Mouse (Mus musculus) NIH3T3 (cell line): ENCODE measurements around the gene Sumo2.
"Not testable (repeated sequence)": the region's sequence is repeated elsewhere in the genome, so short reads cannot be mapped to it uniquely, and the experiment has no call there.

ENCODE experiments used
- DNase-seq: peaks from one replicate; pipeline ENCODE4 v3.0.0-alpha.2; 2012; ENCODE audit warnings: low read depth

The Sumo2 gene

DNA sequence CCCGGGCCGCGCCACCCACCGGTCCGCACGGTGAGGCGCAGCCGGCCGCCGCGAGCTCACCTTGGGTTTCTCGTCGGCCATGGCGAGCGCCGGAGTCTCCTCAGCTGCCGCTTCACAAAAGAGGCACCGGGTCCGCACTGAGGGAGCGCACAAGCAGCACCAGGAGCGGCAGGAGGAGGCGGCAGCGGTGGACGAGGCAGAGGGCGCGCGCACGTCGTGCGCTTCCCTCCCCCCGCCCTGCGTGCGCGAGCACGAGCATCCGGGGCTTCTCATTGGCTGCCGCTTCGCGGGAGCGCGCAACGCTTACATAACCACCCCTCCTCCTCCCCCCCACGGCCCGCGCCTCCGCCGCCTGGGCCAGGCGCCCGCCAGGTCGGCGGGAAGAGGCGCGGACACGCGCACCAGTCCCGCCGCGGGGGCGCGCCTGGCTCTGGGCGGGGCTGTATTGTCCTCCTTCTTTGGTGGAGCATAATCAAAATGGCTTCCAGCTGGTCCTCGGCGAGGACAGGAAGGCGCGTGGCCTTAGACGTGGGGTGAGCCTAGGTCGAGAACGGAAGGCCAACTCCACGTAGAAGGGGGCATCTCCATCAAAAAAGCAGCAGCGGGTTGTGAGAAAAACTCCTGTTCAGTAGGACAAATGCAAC, at the start of gene Sumo2:
Gene Sumo2, minus strand, starts transcription at position 239 of the 644 bp plus-strand sequence.
- DNase-seq: peak; percentile 99

DNA sequence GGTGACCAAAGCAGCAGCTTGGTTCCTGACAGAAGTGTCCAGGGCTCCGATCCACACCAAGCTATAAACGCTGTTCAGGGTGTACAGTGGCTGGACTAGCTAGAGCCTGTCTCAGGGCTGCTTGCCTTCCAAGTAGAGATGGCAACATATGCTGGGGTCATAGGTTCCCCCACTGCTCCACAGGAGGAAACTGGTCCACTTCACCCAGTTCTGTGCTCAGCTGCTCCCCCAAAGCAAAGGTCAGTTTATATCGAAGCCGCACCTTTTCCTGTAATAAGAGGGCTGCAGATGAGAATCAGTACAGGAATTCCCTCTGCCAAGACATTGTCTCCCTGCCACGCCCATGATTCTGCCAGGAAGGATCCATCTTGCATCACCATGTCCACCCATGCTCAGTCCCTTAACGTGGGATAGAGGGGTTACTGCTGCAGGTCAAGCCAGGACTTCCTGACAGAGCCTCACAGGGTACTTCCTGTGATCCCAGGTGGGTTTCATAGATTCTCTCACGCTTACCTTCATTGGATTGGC, 49.6 kb upstream of the Sumo2 start:
- DNase-seq: no peak

DNA sequence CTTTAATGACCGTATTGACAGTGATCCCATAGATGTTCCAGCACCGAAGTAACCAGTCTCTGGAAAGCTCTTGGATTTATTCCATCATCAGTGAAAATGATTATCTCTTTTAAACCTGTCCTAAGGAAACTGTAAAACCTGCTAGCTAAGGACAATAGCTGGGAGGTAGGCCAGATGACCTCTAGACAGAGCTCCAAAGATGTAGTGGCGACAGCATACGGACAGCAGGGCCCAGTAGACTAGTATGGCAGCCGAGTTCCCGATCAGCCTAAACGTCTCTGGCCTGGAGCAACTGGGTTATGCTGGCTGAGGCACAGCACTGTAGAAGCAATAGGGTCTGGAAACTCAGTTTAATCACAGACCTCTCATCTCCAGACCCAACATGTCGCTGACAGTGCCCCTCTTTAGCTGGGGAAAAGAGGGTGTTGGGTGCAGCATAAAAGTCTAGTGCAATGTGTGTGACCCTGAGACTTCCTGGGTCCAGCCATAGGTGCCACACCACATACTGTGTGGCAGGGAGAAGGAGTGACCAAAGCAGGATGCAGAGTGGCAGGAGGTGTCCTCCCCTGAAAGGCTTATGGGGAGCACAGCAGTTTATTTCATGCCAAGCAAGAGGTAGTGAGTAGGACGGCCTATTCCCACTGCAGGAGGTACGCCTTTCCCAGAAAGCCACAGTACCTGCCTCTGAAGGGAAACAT, 48.4 kb upstream of the Sumo2 start:
- no peak for DNase-seq

DNA sequence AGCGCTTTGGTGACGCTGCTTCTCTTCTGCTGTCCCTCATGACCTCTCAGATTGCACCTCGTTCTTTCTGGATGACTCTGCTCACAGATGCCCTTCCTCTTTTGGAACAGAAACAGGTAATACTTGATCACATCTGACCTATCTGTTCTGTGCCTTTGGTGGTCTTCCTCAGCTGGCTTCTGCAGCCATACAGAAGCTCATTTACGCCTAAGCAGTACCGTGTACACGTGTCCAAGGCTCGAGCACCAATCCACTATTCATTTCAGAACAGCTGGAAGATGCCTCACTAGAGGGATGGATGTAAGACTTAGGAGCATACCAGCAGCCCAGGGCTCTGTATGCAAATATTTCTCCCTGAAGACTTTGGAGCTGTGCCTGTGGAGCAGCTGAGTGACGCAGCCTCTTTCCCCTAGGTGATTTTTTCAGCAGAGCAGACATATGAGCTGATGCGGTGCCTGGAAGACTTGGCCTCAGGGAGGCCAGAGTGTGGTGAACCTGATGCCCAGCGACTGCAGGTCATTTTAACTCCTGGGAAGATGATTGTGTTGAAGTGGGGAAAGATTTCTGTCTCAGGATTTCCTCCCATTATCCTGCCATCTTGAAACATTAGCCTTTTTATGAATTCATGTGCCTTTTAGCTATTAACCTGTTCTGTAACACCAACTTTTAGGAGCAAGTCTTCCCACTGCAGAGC, 47.0 kb upstream of the Sumo2 start:
- DNase-seq: no peak

DNA sequence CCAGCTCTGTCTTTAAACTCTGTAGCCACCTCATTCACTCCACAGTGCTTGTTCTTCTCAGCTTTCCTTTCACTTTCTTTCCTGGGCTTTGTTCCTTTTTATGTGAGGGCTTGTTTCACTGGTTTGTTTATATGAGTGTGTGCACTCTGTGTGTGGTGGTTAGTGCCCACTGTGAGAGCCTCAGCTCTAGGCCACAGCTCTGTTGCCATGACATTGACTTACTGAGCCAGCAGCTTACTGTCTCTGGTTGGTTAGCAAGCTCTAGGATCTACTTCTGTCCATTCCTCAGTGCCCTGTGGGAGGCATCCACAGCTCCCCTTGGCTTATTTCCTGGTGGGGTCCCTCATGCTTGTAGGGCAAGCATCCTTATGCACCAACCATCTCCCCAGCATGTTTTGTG, 43.0 kb upstream of the Sumo2 start:
- no peak for DNase-seq

DNA sequence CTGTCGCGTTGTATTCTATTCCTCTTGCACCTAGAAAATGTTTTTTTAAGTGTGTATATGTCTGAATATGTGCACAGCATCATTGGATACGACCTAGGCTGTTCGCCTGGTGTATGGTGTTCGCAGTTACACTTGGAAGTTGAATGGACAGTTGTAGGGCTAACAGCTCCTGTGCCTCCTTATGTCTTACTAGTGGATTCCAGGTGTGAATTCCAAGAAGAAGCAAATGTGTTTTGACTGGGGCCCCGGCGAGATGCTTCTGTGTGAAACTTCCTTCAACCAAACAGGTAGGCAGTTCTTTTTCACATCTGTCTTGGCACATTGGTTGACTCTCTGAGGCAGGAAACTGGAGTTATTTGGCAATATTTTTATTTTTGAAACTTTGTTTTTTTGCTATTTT, 28.9 kb upstream of the Sumo2 start:
- DNase-seq: no peak

DNA sequence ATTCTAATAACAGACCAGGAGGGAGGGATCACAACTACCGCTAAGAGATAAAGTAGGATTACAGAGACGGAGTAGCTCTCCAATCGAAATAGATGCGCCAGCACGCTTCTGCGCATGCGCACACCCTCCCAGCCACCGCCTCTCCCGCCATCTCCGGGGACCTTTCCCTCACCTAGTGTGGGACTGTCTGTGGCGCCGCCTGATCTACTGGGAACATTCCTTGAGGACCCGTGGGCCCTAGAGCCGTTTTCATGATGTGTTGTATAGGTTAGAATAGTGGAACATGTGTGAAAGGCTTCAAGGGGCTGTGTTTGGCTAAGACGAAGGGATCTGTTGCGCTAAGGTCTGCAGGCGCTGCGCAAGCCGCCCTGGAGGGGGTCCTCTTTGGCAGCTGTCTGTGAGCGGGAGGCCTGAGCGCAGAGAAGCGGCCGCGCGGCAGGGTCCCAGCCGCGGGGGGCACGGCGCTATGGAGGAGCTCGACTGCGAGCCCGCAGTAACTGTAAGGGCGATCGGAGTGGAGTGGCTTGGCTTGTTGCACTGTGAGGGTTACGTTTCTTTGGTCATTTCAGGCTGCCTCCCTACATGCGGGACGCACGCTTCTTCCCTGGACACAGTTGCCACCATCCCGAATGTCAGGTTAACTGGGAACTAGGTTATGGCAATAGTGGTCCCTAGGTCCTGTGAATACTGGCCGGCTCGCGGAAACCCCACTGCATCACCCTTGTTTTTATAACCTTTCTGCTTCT, 28.2 kb upstream of the Sumo2 start, which contains the start of gene Nup85:
Gene Nup85, plus strand, starts transcription at position 371 of the 746 bp plus-strand sequence.
- DNase-seq: peak; percentile 98

DNA sequence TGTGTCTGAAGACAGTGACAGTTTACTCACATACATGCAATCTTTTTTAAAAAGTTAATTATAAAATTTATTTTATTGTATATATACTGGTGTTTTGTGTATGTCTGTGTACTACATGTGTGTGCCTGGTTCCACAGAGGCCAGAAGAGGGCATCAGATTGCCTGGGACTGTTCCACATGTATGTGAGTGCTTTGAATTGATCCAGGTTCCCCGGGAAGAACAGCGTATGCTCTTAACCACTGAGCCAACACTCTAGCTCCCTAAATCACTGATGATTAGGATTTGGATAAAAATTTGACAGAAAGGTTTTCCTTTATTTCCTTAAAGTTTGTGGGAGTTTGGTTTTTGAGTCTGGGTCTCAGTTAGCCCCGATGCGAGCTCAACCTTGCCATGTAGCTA, 27.3 kb upstream of the Sumo2 start:
- DNase-seq: peak; percentile 27

DNA sequence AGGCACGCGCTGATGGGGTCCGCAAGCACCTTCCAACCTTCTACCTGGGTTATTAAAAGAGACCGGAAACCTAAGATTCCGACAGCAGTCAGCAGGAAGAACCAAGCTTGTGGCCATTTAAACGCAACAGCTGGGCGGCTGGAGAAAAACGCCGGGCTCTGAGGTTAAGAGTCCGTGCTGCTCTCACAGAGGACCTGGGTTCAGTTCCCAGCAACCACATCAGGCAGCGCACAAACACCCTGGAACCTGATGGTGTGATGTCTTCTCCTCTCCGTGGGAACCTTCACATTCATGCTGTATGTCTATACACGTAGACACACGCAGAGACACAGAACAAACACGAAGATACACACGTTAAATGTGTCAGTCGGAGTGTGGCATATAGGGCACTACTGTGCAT, 19.6 kb upstream of the Sumo2 start:
- DNase-seq: no peak

DNA sequence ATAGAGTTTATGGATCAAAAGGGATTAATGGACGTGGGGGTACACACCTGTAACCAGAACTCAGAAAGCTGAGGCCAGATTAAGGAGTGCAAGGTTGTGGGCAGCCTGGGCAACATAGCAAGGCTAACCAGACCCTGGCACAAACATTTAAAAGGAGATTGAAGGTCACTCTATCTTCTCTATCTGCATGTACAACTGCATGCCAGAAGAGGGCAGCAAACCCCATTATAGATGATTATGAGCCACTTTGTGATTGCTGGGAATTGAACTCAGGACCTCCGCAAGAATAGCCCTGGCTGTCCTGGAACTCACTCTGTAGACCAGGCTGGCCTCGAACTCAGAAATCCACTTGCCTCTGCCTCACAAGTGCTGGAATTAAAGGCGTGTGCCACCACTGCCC, 16.7 kb upstream of the Sumo2 start:
- peak; percentile 44 for DNase-seq

DNA sequence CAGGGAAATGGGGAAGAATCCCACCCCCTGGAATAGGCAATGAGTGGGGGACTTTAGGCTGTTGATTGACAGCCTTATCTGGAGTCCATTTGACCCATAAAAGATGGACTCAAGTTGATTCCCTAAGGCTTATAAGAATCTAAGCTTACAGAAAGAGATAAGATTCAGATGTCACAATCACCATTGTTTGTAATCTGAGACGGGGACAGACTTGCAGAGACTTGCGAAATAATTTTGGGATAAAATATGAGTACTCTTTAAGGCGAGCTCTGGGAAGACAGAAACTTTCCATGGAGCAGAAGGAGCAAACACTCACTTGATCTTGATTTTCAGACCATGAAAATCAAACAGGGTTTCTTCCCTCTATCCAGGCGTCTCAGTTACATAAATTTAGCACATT, 7.5 kb upstream of the Sumo2 start:
- peak; percentile 40 for DNase-seq

DNA sequence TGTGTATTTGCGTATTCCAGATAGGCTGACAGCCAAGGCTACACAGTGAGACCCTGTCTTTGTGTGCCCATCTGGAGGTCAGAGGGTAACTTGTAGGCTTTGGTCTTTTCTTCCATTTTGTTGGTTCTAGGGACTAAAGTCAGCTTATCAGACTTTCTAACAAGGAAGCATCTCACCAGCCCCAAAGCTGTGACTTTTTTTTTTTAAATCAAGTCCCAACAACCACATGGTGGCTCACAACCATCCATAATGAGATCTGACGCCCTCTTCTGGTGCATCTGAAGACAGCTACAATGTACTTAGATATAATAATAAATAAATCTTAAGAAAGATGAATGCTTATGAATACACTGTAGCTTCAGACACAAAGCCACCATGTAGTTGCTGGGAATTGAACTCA, 2.0 kb upstream of the Sumo2 start:
- DNase-seq: no peak

DNA sequence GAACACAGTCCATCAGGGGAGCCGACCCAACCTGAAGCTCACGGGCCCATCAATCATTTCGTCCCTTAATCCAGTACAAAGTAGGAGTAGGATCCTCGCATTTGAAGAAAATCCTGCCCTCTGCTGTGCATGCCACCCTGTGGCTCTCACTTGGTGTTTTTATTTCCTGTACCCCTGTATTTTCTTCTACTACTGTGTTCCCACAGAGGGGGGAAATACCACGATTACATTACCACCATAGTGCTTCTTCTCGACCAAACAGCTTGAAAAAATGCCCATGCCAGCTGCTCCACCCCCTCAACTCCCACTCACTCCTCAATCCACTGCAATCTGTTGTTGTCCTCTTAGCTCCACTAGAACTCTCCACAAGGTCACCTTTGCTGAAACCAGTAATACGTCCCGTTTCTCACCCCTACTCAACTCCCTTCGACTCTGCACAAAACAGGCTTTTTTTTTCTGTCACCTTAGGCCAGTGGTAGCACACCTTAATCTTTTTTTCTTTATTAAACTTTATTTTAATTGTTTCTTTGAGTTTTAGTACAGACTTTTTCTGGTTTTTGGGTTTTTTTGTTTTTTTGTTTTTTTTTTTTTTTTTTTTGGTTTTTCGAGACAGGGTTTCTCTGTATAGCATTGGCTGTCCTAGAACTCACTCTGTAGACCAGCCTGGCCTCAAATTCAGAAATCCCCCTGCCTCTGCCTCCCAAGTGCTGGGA, 936 bp upstream of the Sumo2 start:
- DNase-seq: peak; percentile 57

DNA sequence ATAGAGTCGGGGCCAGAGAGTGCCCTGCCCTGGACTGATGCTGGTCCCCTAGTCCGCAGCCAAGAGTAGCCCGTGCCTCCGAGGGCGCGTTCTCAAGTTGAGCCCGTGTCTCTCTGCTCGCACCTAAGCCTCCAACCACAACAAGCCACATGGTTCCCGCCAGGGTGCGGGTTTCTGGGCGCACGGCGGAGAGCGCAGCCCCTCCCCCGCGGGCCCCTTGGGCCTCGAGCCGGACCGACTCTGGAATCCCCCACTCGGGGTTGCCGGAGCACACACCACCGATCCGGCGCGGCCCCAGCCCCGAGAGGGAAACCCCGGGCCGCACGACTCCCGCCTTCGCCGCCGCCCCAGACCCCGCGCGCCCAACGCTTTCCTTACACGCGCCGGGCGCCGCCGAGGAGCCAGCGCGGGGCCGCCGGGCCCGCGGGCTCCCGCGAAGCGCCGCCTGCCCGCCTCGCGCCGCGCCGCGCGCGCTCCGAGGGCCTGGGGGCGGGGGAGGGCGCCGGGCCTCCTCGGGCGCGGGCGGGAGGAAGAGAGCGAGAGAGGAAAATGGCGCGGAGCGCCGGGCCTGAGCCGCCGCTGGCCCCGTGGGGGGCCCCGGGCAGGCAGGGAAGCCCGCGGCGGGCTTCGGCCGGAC, 557 bp downstream of the Sumo2 start:
- peak; percentile 82 for DNase-seq

DNA sequence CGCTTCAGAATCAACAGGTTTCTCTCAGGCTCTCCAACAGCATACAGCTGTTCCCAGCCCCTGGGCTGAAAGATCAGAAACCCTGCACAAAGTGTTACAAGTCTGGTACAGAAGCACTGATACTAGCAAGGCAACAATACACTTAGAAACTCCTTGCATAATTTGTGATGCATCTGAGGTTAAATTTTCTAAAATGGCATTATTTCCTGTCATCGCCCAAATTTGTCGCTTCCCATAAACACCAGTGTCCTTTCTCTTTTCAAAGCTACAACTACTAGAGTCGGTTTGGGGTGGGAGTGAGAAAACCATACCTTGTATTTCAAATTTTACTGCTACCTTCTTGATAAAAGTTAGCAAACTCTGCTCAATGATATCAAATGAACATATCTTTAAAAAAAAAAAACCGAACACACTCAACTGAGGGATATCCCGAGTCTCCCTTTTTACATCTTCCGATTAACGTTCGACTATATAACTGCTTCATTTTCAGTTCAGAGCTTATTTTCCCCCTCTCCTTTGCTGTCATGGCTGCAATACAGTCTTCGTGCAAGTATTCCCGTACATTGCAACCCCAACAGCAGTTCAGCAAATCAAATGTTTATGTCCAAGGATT, 1.2 kb downstream of the Sumo2 start:
- peak; percentile 45 for DNase-seq

DNA sequence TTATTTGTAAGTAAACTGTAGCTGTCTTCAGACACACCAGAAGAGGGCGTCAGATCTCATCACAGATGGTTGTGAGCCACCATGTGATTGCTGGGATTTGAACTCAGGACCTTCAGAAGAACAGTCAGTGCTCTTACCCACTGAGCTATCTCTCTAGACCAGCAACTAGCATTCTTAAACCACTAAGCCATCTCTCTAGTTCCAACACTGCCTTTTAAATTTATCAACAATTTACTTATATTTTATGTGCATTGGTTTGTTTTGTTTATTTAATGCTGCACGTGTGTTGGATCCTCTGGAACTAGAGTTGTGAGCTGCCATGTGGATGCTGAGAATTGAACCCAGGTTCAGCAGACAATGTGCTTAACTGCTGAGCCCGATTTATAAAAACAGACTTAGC, 9.6 kb downstream of the Sumo2 start:
- not testable (repeated sequence) for DNase-seq

DNA sequence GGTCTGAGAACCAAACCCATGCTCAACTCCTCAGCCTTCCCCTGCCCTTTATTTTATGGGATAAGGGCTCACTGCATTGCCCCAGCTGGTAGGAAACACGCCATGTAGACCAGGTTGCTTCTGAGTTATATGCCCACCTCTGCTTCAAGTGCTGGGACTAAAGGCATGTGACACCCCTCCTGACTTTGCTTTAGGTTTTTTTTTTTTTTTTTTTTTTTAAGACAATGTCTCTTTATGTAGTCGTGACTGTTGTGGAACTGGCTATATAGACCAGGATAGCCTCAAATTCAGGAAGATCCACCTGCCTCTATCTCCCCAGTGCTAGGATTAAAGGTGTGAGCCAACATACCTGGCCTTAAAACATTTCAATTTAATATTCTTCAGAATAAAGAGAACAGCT, 13.4 kb downstream of the Sumo2 start:
- no peak for DNase-seq

DNA sequence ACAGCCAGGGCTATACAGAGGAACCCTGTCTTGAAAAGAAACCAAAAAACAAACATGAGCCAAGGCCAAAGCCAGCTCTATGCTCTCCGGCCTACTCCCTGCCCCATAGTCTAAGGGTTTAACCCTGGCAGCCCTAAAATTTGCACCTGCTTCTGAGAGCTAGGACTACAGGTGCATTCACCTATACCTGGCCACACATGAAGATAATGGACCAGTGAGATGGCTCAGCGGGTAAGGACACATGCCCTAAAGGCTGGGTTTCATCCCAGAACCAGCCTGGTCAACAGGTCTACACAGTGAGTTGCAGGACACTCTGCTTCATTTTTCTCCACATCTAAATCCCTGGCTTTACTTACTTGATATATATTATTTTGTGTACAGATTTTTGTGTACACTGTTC, 13.8 kb downstream of the Sumo2 start:
- no peak for DNase-seq

DNA sequence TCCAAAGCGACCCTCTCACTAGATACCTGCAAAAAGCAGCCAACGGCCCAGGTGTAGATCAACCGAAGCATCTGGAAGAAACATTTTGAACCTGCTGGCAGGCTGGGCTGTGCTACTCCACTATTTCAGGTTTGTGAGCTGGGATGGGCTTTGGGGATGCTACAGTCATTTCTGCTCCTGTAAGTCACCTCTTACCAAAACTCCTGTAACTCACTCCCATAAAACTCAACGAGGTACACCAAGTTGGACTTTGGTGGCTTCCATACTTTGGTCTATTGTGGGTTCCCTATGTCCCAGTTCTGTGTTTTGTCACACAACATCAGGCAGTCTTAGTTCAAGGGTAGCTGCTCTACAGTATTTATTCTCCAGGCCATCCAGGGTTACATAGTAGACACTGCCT, 15.0 kb downstream of the Sumo2 start:
- no peak for DNase-seq

DNA sequence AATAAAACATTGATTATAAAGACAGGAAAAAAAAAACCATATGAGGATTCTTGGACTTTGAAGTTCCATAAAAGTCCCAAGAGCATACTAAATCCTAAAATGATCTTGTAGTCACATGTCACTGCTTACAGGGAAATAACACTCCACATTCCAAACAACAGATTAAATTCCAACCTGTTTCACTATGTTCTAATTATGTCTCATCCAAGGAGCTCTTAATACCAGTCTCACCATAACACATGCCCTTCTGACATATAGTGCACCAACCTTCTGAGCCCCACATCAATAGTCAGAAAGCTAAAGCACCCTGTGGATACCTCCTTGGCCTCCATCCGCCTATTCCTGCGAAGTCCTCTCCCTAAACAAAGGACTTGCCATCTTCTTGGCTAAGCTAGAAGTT, 15.9 kb downstream of the Sumo2 start:
- no peak for DNase-seq

DNA sequence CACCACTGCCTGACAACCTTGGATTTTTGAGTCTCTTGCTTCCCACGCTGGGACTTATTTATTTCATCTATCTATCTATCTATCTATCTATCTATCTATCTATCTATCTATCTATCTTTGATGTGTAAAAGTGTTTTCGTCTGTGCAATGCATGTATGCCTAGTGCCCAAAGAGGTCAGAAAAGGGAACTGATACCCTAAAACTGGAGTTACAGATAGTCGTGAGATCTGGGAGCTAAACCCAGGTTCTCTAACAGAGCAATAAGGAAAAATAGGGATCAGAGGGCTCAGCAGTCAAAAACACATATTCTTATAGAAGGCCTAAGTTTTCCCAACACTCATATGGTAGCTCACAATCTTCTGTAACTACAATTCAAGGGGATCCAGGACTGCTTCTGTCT, 16.5 kb downstream of the Sumo2 start:
- DNase-seq: no peak
